Mouse (Mus musculus): ENCODE measurements around the gene Atoh8.

The Atoh8 gene

DNA sequence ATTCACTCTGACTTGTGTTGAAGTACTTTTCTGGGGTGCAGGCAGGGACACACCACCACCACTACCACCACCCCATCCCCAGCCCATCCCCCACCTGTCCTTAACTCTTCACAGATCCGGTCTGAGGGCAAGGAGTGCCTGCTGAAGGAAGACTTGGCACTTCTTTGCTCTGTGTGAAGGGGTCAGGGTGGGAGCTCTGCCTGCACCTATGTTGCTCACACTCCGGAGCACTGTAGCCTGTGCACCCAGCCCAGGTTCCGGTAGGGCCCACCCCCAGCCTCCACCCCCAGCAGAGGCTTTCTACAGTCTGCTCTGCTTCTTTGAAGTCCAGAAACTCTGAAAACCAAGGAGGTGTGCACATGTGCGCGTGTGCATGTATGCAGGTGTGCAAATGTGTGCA lies 44.8 kb downstream of the Atoh8 start:
- DNase-seq (ENCODE audit: low spot score), result no peak

DNA sequence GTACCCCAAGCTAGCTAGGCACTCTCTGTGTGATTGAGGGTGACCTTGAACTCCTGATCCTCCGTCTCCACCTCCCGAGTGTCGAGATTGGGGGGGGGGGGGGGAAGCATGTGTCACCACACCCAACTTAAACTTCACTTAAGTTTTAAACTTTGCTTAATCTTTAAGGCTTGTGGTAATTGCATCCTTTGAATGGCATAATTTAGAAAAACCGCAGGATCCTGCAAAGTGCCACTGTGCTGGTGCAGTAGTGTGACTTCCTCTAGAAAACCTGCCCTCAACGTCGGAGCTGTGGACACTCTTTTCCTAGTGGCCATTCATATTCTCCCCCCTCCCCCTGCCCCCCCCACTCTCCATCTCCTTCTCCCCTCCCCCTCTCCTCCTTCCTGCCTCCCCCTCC lies 45.3 kb downstream of the Atoh8 start:
- DNase-seq (ENCODE audit: low spot score), result no peak

DNA sequence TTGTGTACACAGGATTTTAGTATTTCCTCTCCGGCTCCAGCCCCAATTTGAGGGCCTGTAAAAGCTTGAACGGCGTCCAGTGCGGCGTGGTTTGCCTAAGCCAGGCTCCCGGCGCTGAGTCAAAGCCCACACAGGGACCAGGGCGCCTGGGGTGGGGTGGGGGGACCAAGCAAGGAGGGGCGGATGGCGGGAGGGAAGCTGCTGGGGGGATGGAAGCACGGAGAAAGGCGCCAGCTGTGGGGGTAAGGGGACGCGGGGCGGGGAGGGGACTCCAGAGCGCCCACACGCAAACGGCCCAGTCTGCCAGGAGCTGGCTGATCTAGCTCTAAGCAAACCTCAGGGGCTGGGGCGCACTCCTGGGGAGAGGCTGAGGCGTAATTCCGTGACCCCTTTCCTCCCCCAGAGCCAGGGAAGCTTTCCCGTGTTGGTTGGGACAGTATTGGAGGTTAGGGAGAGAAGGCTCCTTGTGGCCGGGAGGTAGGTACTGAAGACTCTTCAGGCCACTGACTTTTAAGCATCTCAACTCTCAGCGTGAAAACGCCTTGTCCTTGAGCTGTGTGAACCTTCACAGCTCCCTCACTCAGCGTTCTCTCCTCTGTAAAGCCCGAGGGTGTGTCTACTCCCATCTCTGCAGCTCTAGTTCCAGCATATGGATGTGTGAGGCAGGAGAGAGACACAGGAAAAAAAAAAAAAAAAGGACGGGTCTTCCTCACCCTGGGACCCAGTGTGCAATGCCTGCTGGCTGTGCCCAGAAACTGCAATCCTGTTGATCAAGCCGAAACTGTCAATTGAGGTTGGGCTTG lies 46.1 kb downstream of the Atoh8 start:
- no peak for DNase-seq (ENCODE audit: low spot score)

DNA sequence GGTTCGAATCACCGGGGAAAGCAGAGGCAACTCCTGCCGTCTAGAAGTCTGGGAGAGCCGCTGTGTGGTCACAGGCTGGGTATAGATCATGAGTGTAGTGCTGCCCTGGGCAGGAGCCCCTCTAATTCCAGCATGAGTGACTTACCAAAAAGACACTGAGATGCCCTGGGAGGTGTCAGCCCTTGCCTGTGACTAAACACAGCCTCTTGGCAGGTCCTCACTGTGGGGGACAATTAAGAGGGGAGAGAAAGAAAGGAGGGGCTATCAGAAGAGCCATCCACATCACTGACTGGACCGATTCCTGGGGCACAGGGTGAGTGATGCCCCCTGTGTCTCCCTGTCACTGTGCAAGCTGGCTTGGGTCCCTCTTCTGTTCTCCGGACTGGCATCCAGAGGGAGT lies 48.6 kb downstream of the Atoh8 start:
- DNase-seq (ENCODE audit: low spot score), result no peak

DNA sequence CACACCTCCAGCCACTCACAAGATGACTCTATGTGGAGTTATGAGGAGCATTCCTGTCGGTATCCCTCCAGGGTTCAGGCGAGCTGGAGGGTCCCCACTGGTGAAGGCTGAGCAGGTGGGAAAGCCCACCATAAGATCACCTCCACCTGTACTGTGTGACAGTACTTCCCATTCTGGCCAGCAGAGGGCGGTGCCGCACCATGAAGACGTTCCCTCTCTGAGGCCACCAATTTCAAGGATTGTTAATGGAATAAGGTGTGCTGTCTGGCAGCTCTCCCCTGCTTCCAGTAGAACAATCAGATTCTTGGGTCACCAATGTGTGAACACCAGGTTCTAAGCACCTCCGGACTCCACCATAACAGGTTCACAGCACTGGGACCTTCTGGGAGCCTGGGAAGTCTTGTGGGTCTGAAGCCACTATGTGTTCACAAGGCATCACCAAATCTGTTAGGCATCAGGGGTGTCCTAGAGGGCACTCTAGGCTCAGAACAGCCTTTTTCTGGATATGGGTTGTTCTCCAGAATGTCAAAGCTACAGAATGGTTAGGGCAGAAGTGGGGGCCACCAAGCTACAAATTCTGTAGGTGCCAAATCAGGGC lies 49.4 kb downstream of the Atoh8 start:
- DNase-seq (ENCODE audit: low spot score), result peak; percentile 80

DNA sequence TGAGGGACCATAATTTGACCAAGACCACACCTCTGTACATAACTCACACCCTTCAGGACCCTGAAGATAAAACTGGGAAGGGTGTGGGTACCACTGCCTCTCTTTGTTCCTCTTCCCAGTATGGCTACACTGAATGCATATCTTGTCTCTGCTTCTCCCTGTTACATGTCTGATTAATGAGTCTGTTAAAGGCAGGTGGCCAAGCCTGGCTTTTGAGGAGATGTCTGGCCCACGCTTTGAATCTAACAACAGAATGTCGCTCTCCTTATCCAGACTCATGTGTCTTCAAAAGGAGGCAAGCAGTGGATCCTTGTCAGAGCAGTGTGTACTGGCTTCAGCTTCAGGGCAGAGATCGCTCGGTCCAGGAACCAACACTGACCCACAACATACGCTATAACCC lies 50.8 kb downstream of the Atoh8 start:
- DNase-seq (ENCODE audit: low spot score), result no peak

DNA sequence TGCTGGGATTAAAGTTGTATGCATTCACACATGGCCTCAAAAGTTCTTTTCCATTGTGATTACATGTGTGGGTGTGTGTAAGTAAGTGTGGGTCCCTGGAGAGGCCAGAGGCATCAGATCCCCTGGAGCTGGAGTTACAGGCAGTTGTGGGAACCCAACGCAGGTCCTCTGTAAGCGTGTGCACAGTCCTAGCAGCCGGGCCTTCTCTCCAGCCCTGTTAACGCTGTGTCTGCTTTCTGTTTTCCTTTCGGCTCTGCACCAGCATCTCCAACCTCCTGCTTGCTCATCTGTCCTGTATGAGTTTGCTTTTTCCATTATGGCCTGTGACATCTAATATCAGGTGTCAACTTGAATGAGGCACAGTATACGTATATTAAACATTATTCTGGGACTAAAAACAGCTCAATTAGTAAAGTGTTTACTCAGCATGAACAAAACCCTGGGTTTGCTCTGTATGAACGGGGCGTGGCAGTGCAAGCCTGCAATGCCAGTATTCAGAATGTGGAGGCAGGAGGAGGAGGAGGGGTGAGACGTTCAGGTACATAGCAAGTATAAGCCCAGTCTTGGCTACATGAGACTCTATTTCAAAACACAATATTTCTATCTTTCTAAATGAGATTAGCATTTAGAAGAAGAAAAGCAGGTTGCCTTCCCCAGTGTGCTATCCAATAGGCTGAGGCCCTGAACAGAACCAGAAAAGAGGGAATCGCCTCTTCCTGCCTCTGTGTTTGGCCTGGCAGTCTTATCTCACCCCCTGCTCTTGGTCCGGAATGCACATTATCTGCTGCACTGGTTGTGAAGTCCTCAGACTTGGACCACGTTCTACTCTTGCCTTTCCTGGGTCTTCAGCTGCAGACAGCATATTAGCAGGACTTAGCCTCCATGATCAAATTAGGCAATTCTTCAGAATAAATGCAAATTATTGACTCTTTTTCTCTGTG lies 55.5 kb downstream of the Atoh8 start:
- no peak for DNase-seq (ENCODE audit: low spot score)

DNA sequence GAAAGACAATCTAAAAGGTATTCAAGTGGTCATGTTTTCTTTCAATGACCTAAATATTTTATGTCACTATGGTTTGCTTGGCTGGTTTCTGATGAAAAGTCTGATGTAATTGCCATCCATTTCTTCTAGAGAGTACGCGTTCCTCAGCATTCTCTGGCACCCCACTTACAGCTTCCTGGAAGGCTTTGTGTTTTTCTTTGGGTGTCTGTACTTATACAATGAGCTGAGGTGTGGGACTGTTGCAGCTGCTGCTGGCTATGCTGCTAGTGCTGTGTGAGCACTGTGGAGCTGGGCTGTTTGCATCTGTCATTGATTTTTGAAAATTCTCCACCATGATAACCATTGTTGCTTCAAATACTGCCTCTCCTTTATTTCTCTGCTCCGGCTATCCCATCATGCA lies 56.4 kb downstream of the Atoh8 start:
- DNase-seq (ENCODE audit: low spot score), result no peak

DNA sequence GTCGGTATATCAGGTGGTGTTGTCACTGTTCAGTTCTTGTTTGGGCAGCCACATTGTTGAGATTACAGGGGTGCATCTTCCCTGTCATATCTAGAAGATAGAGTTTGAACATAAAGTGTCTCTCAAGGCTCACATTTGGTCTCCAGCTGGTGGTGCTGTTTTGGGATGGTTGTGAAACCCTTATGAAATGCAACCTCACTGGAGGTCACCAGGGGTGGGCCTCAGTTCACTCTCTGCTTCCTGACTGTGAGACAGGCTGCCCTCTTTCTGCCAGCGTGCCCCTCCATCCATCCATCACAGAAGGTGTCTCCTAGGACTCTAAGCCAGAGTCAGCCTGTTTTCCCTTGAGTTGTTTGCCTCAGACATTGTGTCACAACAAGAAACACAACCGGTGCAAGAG lies 58.0 kb downstream of the Atoh8 start:
- DNase-seq (ENCODE audit: low spot score), result no peak

DNA sequence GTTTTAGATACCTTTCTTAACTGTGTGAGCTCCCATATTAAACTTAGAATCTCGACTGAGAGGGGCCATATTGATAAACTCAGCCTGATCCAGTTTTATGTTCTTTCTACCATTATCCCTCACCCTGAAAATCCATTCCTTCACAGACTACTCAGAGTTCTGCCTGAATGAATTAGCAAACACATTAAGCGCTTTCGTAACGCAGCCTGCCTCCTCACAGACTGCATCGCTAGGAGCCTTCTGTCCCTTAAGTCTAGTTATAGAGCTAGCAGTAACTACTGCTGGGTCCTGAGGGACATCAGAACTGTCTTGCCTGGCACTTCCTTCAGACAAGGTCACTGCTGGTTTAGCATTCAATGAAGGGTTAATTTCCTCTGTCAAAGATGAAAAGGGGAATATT lies 59.4 kb downstream of the Atoh8 start:
- no peak for DNase-seq (ENCODE audit: low spot score)

DNA sequence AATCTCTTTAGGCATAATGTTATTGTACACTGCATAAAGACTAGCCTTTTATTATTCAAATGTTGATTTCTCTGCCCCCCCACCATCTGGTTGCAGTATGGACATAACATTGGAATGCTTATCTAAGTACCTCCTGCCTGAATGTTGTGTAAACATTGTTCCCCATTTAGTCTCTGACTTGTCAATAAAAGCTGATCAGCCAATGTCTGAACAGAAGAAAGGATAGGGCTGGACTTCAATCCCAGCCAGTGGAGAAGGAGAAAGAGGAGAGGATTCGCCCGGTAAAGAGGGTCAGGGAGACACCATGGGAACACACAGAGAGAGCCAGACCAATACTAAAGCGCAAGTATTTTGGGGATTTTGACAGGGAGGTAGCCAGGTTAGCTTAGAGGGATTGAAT lies 60.0 kb downstream of the Atoh8 start:
- no peak for DNase-seq (ENCODE audit: low spot score)

DNA sequence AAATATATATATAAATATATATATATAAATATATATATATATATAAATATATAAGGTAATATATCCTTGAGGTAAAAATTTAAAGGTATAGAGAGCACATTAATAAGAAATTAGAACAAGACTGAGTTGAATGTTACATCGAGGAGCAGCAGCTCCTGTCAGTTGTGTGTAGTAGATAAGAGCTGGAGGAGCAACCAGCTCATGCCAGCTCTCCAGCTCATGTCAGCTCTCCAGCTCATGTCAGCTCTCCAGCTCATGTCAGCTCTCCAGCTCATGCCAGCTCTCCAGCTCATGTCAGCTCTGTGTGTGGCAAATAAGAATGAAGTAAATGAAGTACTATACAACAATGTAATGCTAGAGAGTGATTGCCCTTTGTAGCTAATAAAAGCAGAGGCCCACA lies 62.0 kb downstream of the Atoh8 start:
- DNase-seq (ENCODE audit: low spot score), result no peak

DNA sequence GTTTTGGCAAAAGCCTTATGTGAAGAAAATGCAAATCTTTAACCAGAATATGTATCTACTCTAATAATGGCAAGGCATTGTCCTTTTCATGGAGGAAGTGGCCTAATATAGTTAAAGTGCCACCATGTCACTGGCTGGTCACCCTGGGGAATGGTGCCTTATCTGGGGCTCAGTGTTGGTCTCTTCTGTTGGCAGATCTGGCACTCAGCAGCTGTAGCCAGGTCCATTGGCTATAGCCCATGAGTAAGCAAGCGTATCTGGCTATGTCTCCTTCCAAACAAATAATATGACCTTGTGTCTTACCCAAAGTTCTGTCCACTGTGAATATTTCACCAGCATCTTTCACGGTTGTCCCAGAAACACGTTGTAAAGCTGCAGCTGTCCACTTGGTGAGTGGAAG lies 64.0 kb downstream of the Atoh8 start:
- no peak for DNase-seq (ENCODE audit: low spot score)

DNA sequence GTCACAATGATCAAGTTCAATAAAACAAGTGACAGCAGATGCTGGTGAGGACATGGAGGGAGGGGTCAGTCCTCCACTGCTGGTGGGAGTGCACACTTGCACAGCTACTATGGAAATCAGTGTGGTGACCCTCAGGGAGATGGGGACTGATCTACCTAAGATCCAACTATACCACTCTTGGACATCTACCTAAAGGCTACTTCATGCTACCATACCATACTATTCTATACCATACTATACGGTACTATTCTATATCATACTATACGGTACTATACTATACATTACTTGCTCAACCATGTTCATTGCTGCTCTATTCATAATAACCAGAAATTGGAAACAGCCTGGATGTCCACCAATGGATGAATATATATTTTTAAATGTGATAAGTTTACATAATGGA lies 69.5 kb downstream of the Atoh8 start:
- DNase-seq (ENCODE audit: low spot score), result no peak

DNA sequence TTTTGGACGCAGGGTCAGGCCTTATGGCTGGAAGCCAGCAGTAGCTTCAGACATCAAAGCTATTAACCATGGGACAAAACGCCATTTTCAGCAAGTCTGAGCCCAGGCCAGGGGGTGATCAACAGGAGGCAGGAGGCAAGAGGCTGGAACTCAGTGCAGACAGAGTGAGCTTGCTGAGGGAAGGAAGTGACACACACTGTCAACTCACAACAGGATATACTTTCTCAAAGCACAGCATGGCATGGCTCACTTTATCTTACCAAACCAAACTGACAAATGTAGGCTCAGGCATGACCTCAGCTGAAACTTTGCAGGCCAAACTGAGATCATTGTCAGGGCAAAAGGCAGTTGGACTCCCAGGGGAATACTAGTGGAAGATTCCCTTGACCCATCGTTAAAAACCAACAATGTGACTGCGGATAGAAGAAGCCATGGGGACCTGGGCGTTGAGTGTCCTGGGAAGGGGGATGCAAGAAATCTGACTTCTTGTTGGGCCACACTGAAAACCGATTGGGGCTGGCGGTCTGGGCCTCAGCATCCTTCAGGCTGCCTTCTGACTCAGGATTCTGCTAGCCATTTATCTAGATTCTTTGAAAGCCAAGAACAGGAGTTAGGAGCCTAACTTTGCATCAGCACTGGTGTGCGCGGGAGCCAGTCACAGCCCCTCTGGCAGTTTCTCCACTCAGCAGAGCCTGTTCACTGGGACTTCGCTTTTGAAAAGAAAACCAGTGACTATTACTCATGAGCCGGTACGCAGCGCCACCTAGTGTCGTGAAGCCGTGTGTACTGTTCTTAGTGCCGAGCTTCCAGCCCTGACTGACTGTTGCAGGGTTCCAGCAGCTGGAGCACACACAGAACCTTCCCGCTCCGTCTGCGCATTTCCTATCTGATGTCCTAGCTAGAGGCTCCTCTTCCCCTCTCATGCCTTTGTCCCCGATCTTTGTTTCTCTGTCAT lies 70.8 kb downstream of the Atoh8 start:
- DNase-seq (ENCODE audit: low spot score), result peak; percentile 85

DNA sequence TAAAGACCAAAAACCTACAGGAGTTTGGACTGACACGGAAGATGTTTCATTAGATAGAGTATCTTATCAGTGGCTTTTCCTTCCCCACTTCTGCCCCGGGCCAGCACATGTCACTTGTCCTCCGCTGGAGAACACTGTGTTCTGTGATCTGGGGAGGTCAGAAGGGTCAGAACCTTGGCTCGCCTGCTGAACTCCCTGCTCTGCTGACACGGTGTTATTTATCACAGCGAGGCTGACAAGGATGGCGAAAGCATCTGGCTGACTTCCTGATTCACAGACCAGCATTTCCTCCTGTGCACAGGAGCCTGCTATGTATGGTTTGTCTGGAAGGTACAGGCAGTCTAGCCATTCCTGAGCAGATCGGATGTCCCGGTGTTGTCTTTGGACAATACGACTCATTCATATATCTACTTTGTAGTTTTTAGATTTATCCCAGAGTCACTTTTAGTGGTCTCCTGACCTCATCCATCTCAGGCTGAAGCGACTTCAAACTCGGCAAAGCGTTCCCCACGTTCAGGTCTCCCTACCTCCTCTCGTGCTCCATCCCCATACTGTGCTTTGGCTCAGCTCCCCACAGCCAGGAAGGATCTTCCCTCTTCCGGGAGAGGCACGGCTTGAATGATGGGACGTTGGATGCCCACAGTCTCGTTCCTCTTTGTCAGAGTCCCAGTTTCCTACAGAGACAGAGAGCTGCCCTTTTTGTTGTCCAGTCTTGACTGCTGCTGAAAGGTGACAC lies 73.1 kb downstream of the Atoh8 start:
- no peak for DNase-seq (ENCODE audit: low spot score)

DNA sequence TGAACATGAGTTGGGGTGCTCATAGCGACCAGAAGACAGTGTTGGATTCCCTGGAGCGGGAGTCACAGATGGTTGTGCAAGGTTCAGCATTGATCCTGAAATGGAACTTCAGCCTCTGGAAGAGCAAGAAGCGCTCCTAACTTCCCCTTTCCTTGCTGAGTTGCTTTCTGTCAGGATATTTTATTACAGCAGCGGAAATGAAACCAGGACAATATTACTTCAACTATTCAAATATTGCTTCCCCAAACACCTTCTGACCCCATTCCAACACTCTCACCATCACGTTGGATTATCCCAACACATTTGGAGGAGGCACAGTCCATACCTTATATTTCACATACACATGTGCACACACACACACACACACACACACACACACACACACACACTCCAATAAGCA lies 73.6 kb downstream of the Atoh8 start:
- DNase-seq (ENCODE audit: low spot score), result no peak

DNA sequence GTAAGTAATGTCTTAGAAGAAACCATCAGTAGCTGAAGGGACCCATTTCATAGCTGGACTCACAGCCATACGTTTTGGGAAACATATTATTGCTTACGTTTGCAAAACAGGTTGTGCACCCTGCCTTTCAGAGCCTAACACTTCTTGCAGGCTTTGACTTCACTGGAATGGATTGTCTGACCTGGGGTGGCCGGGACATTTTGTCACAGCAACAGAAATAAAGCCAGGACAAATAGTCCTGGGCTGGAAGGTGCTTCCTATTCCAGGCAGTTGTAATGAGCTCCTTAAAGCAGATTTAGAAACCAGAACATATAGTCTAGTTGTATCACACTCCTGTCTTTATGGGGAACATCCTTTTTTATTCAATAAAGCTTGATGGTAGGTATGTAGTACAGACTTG lies 74.4 kb downstream of the Atoh8 start:
- no peak for DNase-seq (ENCODE audit: low spot score)

DNA sequence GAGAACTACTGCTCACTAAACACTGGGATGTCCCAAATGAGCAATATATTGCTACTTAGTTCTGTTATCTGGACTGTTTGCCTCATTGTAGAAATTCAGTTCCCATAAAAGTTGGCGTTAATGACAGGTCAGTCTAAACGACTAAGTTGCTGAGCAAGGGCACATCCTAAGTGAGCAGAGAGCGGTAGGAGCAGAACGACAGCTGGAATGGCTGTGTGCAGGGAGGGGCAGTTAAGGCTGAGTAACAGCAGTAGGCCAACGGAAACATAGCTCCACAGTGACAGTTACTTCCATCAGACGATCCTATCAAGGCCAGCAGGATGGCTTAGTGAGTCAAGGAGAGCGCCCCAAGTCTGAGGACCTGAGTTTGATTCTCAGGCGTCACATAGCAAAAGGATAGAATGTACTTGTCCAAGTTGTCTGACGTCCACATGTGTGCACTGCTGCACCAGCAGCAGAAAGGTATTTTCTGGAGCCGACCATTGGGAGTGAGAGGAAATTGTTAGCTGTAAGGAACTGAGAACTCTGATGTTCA lies 75.4 kb downstream of the Atoh8 start:
- no peak for DNase-seq (ENCODE audit: low spot score)

DNA sequence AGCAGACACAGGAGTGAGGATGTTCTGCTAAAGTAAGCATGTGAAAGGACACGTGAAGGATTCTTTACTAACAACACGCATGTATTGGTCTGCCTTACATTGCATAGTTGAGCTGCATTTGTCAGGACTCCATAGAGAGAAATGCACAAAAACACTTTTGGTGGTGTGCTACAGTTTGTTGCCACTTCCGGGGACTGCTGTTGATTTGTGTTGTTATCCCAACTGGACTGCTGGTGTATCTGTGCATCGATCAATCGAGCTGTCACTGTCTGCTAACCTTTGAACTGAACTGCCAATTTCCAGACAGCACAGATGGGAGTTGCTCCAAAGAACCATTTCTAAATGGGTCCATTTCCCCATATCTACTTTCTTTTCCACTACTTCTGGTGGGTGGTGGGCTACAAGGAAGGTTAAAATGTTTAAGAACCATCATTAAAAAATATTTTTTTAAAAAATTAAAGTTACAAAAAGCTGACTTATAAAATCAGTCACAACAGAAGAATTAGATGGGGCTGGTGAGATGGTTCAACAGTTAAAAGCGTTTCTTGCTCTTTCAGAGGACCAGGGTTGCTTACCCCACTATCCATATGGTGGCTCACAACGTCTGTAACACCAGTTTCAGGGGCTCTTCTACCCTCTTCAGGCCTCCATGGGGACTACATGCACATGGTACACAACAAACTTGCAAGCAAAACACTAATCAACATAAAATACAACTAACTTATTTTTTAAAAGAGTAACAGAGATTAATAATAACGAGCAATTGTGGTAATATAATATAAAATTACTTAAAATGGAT lies 76.2 kb downstream of the Atoh8 start:
- DNase-seq (ENCODE audit: low spot score), result no peak
